Mouse (Mus musculus): Measurements from ENCODE around the gene Abhd17c. TPM values are rescaled to one million over a fixed set of nuclear protein-coding genes. Genes with fewer than 3 reads are reported as not detected.

Gene Abhd17c
- total RNA-seq, 2 experiments from 2014 or later: 10.7 to 19.1 TPM

GRCm38 (mm10) chr7:84159414-84159813, 7.7 kb upstream of the Abhd17c start:
- ATAC-seq (replicated peaks; ENCODE audit: low FRiP score, low TSS enrichment, poor library complexity, severe bottlenecking): no peak

DNA sequence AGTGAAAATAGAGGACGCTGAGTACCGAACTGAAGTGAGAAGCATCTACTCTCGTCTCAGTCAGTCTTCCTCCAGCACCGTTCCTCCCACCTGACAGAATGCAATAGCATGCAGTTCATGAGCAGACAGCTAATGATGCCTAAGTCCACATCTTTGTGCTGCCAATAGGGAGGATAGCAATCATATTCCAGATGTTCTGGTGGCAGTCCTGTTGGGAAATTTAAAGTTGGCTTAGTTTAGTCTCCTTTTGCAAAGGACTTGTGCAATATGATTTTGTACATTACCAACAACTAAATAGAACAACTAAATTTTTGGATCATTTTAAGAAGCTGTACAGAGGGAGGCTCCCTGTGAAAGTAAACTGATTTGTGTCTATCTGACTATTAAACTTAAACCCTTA, 2.1 kb upstream of the Abhd17c start:
- ATAC-seq (replicated peaks; ENCODE audit: low FRiP score, low TSS enrichment, poor library complexity, severe bottlenecking): no peak

DNA sequence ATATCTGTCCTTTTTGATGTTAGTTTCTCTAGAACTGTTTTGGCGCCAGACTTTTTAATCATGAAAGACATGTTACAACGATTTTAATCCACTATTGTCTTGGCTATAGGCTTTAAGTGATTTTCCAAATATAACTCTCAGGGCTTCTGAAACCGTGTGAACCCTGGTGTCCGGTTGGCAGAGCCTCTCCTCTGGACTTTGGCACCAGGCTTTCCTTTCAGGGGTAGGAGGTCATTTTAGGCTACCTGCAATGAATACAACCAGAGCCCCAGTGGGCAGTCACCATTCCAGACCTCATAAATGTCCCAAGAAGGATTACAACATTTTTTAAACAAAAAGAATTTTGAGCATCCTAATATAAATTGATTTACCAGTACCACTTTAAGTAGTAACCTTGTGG, 1.1 kb upstream of the Abhd17c start:
- ATAC-seq (replicated peaks; ENCODE audit: low FRiP score, low TSS enrichment, poor library complexity, severe bottlenecking): no peak

GRCm38 (mm10) chr7:84152374-84152773, 681 bp upstream of the Abhd17c start:
- ATAC-seq (replicated peaks; ENCODE audit: low FRiP score, low TSS enrichment, poor library complexity, severe bottlenecking): no peak

- peak; percentile 94 for ATAC-seq (replicated peaks; ENCODE audit: low FRiP score, low TSS enrichment, poor library complexity, severe bottlenecking)
Observed at GRCm38 (mm10) chr7:84151960-84152334, 254 bp upstream of the Abhd17c start.

DNA sequence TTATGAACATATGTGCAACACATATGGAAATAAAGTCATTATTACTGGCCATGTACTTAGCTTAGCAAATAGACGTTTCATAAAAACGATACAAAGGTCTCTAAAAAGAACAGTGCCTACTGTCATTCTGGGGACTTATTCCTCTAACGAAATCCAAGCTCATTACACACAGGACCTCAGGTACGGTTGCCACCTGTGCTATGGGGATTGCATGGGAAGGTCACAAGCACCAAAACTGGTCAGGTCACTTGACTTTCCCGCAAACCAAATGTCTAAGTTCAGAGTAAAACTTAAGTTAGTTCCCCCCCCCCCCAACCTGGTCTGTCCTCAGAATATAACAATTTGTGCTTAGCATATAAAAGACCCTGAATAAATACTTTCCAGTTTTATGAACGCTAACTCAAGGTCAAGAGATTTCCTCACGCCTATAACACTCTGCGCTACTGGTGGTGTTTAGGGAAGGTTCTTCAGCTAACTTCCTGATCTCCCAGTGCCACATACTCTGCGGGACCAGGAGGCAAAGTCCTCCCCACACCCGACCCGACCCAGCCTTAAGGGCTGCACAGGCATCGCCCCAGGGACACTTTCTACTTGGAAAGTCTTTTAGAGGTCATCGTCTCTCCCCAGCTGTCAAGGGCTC, 1.2 kb downstream of the Abhd17c start:
- peak; percentile 32 for ATAC-seq (replicated peaks; ENCODE audit: low FRiP score, low TSS enrichment, poor library complexity, severe bottlenecking)

- ATAC-seq (replicated peaks; ENCODE audit: low FRiP score, low TSS enrichment, poor library complexity, severe bottlenecking): no peak
Observed at GRCm38 (mm10) chr7:84149821-84150220, 1.9 kb downstream of the Abhd17c start.

DNA sequence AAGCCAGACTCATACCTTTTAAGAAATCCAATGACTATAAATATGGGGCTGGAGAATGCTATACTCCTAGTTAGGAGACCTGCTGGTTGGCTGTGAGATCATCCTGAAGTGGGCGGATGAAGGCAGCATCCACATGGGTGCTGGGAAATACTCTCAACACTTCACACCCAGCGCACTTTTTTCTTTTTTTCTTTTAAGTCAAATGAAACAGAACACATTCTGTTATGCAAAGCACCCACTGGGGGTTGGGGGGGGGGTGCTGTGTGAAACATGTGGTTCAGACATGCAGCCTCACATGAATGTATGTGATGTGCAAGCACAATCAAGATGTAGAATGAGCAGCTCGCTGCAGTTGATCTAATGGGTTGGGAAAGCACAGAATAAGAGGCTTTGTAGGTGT, 2.8 kb downstream of the Abhd17c start:
- ATAC-seq (replicated peaks; ENCODE audit: low FRiP score, low TSS enrichment, poor library complexity, severe bottlenecking): no peak

GRCm38 (mm10) chr7:84147746-84148145, 3.9 kb downstream of the Abhd17c start:
- no peak for ATAC-seq (replicated peaks; ENCODE audit: low FRiP score, low TSS enrichment, poor library complexity, severe bottlenecking)

DNA sequence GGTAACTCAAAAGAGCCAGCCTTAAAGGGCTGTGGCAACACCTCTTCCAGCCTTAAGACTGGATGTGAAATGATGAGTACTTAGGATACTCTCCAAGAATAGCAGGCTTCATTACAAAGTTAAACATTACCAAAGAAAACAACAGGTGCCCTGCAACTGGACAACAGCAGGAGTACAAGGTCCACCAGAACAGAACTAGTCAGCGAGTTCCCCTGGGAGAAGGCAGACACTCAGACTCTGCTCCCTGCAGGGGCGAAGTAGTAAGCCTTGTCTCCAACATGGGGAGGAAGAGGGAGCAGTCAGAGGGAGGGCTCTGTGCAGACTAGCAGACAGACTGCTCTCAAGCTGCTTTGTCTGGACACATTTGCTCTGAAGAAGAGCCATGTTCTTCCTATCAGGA, 6.1 kb downstream of the Abhd17c start:
- ATAC-seq (replicated peaks; ENCODE audit: low FRiP score, low TSS enrichment, poor library complexity, severe bottlenecking): no peak

DNA sequence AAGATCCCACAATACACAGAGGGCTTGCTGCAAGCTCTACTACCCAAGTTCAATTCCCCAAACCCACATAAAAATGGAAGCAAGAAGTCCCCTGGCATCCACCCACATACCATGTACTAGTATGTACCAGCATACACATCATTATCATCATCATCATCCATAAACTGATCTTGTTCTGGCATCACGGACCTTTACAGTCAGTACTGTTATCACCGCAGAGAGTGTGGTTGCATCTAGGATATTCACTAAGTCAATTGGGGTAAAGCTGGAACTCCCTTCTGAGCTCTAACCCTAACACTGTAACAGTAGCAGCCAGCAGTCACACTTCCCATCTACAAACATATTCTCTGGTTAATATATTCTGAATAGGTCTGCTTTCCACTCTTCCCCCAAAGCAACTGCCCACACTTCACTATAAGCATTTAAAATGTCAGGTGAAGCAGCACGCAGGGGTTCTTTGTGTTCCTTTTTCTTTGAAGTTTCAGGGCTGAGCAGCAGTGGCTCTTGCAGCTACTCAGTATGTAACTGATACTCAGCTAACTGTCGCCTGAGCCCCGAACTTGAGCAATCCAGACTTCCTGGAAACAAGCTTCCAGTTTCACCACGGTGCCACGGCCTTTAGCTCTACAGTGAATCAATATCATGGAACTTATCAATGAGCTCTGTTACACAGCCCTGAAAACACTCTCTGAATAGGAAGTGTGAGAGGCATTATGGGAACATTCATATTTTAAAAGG, 8.8 kb downstream of the Abhd17c start:
- no peak for ATAC-seq (replicated peaks; ENCODE audit: low FRiP score, low TSS enrichment, poor library complexity, severe bottlenecking)

GRCm38 (mm10) chr7:84142196-84142595, 9.5 kb downstream of the Abhd17c start:
- ATAC-seq (replicated peaks; ENCODE audit: low FRiP score, low TSS enrichment, poor library complexity, severe bottlenecking): no peak

DNA sequence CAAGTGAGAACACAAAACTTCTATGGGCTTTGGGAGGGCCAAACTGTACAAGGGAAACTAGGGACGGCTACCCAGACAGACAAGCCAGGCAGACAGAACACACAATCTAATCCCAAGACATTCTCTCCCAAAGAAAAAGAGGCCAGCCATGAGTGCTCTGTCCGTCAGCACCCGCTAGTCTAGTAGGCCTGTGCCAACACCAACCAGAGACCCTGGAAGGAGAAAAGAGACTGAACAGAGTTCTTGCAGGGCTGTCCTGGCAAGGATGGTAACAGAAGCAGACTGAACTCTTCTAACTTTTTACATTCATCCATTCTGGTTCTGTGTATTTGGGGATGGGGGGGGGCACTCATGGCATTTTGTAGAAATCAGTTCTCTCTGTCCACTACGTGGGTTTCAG, 12.1 kb downstream of the Abhd17c start:
- no peak for ATAC-seq (replicated peaks; ENCODE audit: low FRiP score, low TSS enrichment, poor library complexity, severe bottlenecking)

GRCm38 (mm10) chr7:84138731-84139130, 13.0 kb downstream of the Abhd17c start:
- no peak for ATAC-seq (replicated peaks; ENCODE audit: low FRiP score, low TSS enrichment, poor library complexity, severe bottlenecking)

- no peak for ATAC-seq (replicated peaks; ENCODE audit: low FRiP score, low TSS enrichment, poor library complexity, severe bottlenecking)
Observed at GRCm38 (mm10) chr7:84137779-84138178, 13.9 kb downstream of the Abhd17c start.

DNA sequence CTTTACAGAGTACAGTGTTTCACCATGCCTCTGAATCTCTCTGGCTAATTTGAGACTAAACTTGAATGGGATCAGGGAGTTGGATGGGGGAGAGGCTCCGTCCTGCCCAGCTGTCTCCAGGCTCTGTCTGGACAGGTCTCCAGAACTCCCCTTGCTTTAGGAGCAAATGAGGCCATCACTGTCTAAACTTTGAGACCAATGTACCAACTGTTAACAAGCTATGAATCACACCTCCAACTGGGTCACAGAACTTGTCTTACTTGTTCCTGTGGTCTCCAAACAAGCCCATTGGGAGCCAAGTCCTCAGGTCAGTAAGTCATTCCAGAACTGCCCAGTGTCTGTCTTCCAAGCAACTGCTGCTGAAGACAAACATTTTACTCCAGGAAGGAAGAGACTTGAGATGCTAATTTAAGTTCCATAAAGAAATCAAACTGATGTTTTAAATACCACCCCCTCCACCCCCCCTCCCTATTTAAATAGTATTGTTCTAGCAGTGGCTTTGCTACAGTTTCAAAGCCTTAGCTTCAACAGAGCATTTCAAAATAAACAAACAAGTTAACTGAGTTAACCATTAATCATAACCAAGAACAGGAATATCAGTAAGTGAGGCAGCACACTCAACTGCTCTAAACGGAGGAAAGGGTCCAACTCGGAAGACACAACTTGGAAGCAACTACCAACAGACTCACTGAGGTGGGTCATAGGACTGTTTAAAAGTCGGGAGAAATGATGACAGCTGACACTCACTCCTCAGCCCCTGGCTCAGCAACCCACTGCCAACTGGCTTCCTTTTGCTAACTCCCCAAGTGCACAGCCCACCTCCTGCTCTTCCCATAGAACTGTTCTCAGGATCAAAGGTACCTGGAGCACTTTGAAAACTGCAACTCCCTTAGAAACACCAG, 15.6 kb downstream of the Abhd17c start:
- ATAC-seq (replicated peaks; ENCODE audit: low FRiP score, low TSS enrichment, poor library complexity, severe bottlenecking): no peak

DNA sequence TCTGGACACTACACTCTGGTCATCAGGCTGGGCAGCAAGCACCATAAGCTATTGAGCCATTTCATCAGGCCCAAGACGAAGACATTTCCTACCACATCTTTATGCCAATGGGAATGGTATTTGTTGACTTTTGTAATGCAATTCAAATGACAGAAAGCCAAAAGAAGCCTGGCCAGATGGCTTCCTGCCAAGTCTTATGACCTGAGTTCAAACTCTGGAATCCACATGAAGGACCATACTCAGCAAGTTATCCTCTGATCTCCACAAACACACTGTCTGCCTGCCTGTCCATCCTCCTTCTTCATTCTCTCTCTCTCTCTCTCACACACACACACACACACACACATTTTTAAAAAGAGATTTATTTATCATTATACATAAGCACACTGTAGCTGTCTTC, 19.0 kb downstream of the Abhd17c start:
- ATAC-seq (replicated peaks; ENCODE audit: low FRiP score, low TSS enrichment, poor library complexity, severe bottlenecking): no peak

- no peak for ATAC-seq (replicated peaks; ENCODE audit: low FRiP score, low TSS enrichment, poor library complexity, severe bottlenecking)
Observed at GRCm38 (mm10) chr7:84131736-84132135, 20.0 kb downstream of the Abhd17c start.

DNA sequence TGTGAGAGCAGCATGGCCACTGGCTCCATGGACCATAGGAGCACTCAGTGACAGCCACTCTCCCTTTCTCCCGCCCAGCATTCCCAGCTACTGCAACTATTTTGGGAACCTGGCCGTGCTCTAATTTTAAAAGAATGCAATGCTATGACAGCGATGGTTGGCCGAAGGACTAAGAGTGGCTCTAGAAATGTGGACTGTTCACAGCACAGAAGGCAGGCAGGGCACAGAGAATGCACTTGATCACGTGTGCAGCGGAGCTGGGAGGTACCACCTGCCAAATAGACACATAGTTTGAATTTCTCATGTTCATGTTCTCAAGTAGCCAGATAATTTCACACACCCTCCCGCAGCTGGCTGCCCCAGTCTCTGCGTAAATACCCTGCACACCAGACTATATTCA, 23.0 kb downstream of the Abhd17c start:
- ATAC-seq (replicated peaks; ENCODE audit: low FRiP score, low TSS enrichment, poor library complexity, severe bottlenecking): no peak

DNA sequence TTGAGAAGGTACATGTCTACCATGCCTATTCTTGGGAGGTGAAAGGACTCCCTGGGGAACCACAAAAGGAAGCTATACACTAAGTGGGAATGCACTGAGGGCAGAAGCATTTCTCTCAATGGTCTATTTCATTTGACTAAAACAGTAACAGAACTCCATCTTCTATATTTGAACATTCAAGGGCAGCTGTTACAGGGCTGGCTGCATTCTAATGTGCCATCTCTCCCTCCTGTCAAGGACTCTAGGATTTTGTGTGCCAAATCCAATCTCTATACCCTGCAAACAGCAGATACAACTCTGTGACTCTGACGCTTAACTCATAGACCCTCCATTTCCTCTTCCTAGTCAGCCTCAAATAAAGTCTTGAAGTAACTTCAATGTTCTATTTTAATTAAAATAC, 26.0 kb downstream of the Abhd17c start:
- no peak for ATAC-seq (replicated peaks; ENCODE audit: low FRiP score, low TSS enrichment, poor library complexity, severe bottlenecking)
